Mouse (Mus musculus) liver, postnatal 0 days (tissue): ENCODE measurements around the gene Gm37240. TPM values are rescaled to one million over a fixed set of nuclear protein-coding genes. Genes with fewer than 3 reads are reported as not detected.

Experiments
- ATAC-seq: fragments of 200-750 bp; cut with Nextera tagmentation; 2 replicates; pipeline ENCODE4 v1.8.0; 2017; ENCODE audit warnings: mild to moderate bottlenecking, moderate library complexity
- DNase-seq: peaks from one replicate; pipeline ENCODE4 v3.0.0-alpha.2; 2016
- H3K27ac ChIP-seq: fragments of 300-500 bp; sonication (generic); 2 replicates; pipeline ENCODE4 v1.5.1; 2014; ENCODE audit warnings: antibody characterized with exemption, moderate library complexity, mild to moderate bottlenecking, low read depth
- H3K27me3 ChIP-seq: fragments of 300-500 bp; sonication (generic); 2 replicates; pipeline ENCODE4 v1.6.1; 2014; ENCODE audit warnings: low read length, control low read depth, mixed read lengths; ENCODE audit not compliant: insufficient read depth
- H3K36me3 ChIP-seq: fragments of 300-500 bp; sonication (generic); replicated peaks from 2 replicates; pipeline ENCODE4 v1.6.1; 2014; ENCODE audit warnings: mild to moderate bottlenecking, control low read depth, low read length, moderate library complexity, mixed read lengths; ENCODE audit not compliant: insufficient read depth
- H3K4me1 ChIP-seq: fragments of 300-500 bp; sonication (generic); 2 replicates; pipeline ENCODE4 v1.6.1; 2014; ENCODE audit warnings: antibody characterized with exemption, mild to moderate bottlenecking, control low read depth; ENCODE audit not compliant: insufficient read depth
- H3K4me2 ChIP-seq: fragments of 300-500 bp; sonication (generic); 2 replicates; pipeline ENCODE4 v1.6.1; 2014; ENCODE audit warnings: low read depth, mild to moderate bottlenecking, low read length, moderate library complexity, mixed read lengths
- H3K4me3 ChIP-seq: fragments of 300-500 bp; sonication (generic); 2 replicates; pipeline ENCODE4 v1.5.1; 2014; ENCODE audit warnings: low read depth, low read length
- H3K9ac ChIP-seq: fragments of 300-500 bp; sonication (generic); replicated peaks from 2 replicates; pipeline ENCODE4 v1.6.1; 2014; ENCODE audit warnings: mild to moderate bottlenecking, moderate library complexity
- H3K9me3 ChIP-seq: fragments of 300-500 bp; sonication (generic); 2 replicates; pipeline ENCODE4 v1.6.1; 2016; ENCODE audit warnings: mild to moderate bottlenecking, control low read depth, low read length, mixed read lengths
- CTCF ChIP-seq: sonication (generic); IDR thresholded peaks from 2 replicates; pipeline ENCODE4 v1.5.1; 2016; ENCODE audit warnings: antibody characterized with exemption, low read depth
- EP300 ChIP-seq: IDR thresholded peaks from 2 replicates; pipeline ENCODE4 v1.6.1; 2016; ENCODE audit warnings: antibody characterized with exemption, low read depth, mild to moderate bottlenecking
- WGBS: fragments of 180-500 bp; shearing (Covaris S2); extraction: QIAGEN DNeasy Blood & Tissue Kit; methylation state at CpG from one replicate; pipeline ENCODE4 v1.1.7; 2014; ENCODE audit not compliant: insufficient replicate concordance; 5-methylcytosine and 5-hydroxymethylcytosine counted together
- polyA plus RNA-seq: library from polyadenylated mRNA; unstranded; fragments of >200 nt; fragmentation: Nextera tagmentation; extraction: Ambion mirVana; gene quantifications from 2 replicates; pipeline ENCODE4 v1.2.1, GENCODE M21; 2015

The Gm37240 gene
- polyA plus RNA-seq, 1 experiment from 2014 or later = 0.72 TPM

GRCm38 (mm10) chr3:85236546-85236945 is 650.8 kb downstream of the Gm37240 start:
- H3K27me3 ChIP-seq = no peaks in the 10 kb centered on the region
- no peak overlapping the region for H3K4me3 ChIP-seq
- no peak overlapping the region for H3K9ac ChIP-seq
- no peak for ATAC-seq
- WGBS = 57% methylated on average over 3 of the region's 3 CpGs
- H3K27ac ChIP-seq = no peak overlapping the region
- peak; percentile 6 for DNase-seq
- H3K36me3 ChIP-seq = no peaks in the 10 kb centered on the region
- no peaks in the 10 kb centered on the region for H3K4me1 ChIP-seq
- TF ChIP-seq CTCF (no peak), EP300 (no peak)
- H3K4me2 ChIP-seq = no peak overlapping the region
- H3K9me3 ChIP-seq = no peaks in the 10 kb centered on the region

GRCm38 (mm10) chr3:85232846-85233245 is 654.5 kb downstream of the Gm37240 start:
- H3K36me3 ChIP-seq = no peaks in the 10 kb centered on the region
- no peak for TF ChIP-seq CTCF
- no peak for TF ChIP-seq EP300
- no peak overlapping the region for H3K4me3 ChIP-seq
- DNase-seq (no peak), ATAC-seq (no peak)
- no peaks in the 10 kb centered on the region for H3K4me1 ChIP-seq
- H3K27ac ChIP-seq = no peak overlapping the region
- H3K9me3 ChIP-seq = no peaks in the 10 kb centered on the region
- 54% methylated on average over 6 of the region's 6 CpGs for WGBS
- no peaks in the 10 kb centered on the region for H3K27me3 ChIP-seq
- H3K9ac ChIP-seq = no peak overlapping the region
- H3K4me2 ChIP-seq = no peak overlapping the region

GRCm38 (mm10) chr3:85222046-85222445 is 665.3 kb downstream of the Gm37240 start:
- Histone ChIP-seq H3K4me1 (no peaks in the 10 kb centered on the region), H3K36me3 (no peaks in the 10 kb centered on the region), H3K9me3 (no peaks in the 10 kb centered on the region), H3K4me2 (no peak overlapping the region), H3K27ac (no peak overlapping the region), H3K4me3 (no peak overlapping the region), H3K27me3 (no peaks in the 10 kb centered on the region), H3K9ac (no peak overlapping the region)
- no peak for DNase-seq
- no peak for TF ChIP-seq CTCF
- TF ChIP-seq EP300 = no peak
- ATAC-seq = no peak
- 75% methylated on average over 5 of the region's 5 CpGs for WGBS

GRCm38 (mm10) chr3:85214926-85215325 is 672.4 kb downstream of the Gm37240 start:
- Histone ChIP-seq H3K27ac (no peak overlapping the region), H3K4me3 (no peak overlapping the region), H3K4me1 (no peaks in the 10 kb centered on the region), H3K4me2 (no peak overlapping the region), H3K9ac (no peak overlapping the region), H3K36me3 (no peaks in the 10 kb centered on the region), H3K9me3 (no peaks in the 10 kb centered on the region), H3K27me3 (no peaks in the 10 kb centered on the region)
- DNase-seq (no peak), ATAC-seq (no peak)
- TF ChIP-seq CTCF (no peak), EP300 (no peak)
- 66% methylated on average over 5 of the region's 5 CpGs for WGBS

GRCm38 (mm10) chr3:85212751-85213350 is 674.5 kb downstream of the Gm37240 start:
- H3K36me3 ChIP-seq = no peaks in the 10 kb centered on the region
- DNase-seq (no peak), ATAC-seq (no peak)
- no peaks in the 10 kb centered on the region for H3K27me3 ChIP-seq
- H3K4me1 ChIP-seq = no peaks in the 10 kb centered on the region
- no peaks in the 10 kb centered on the region for H3K9me3 ChIP-seq
- no peak overlapping the region for H3K4me2 ChIP-seq
- 67% methylated on average over 9 of the region's 9 CpGs for WGBS
- no peak for TF ChIP-seq EP300
- no peak for TF ChIP-seq CTCF
- H3K4me3 ChIP-seq = no peak overlapping the region
- no peak overlapping the region for H3K27ac ChIP-seq
- no peak overlapping the region for H3K9ac ChIP-seq

- Histone ChIP-seq H3K27ac (no peak overlapping the region), H3K36me3 (no peaks in the 10 kb centered on the region), H3K27me3 (no peaks in the 10 kb centered on the region), H3K4me1 (no peaks in the 10 kb centered on the region), H3K9ac (no peak overlapping the region), H3K4me2 (no peak overlapping the region), H3K4me3 (no peak overlapping the region), H3K9me3 (no peaks in the 10 kb centered on the region)
- 60% methylated on average over 17 of the region's 17 CpGs for WGBS
- ATAC-seq (no peak), DNase-seq (no peak)
- TF ChIP-seq EP300 (no peak), CTCF (no peak)
These were observed 677.2 kb downstream of the Gm37240 start for GRCm38 (mm10) chr3:85209887-85210844.
